ENCODE assay signal across 8 mouse cellular contexts in genomic region chrX:139610033-139610764, GRCm38 (mm10). TPM values are rescaled to one million over a fixed set of nuclear protein-coding genes. Genes with fewer than 3 reads are reported as not detected.
A peak's percentile ranks its signal among the peaks of the same experiment; 100 is the strongest.
DNase-seq lines count a peak whose midpoint lies in the region; ATAC-seq and TF ChIP-seq lines count a peak whose summit lies in the region.

No protein-coding gene starts in this region.

- in situ Hi-C loops in ES-E14 (cut with MboI; ENCODE audit: low sequenced_read_pairs in 2 of 2, unreplicated experiment in 2 of 2): no loop called here

- peak overlapping the region; percentile 43; the same call in 1 of the 2 replicates for H3K27ac ChIP-seq in ES-E14 (ENCODE audit: insufficient read depth, low read depth, low read length, poor library complexity, severe bottlenecking)
- no peak overlapping the region for H3K27ac ChIP-seq in forebrain, embryonic 14.5 days (ENCODE audit: low read depth, low read length)
- H3K27ac ChIP-seq in liver, embryonic 15.5 days (replicated peaks): peak overlapping the region; percentile 68
- no peak overlapping the region for H3K27ac ChIP-seq in neural tube, embryonic 11.5 days (ENCODE audit: low read depth, low read length)
- peak overlapping the region; percentile 27; the same call in 1 of the 2 replicates for H3K27ac ChIP-seq in stomach, embryonic 16.5 days (ENCODE audit: low read length)

- peak overlapping the region; percentile 92 for H3K9ac ChIP-seq in ES-E14 (ENCODE audit: insufficient read depth, low read depth, low read length, poor library complexity, severe bottlenecking)
- H3K9ac ChIP-seq in forebrain, embryonic 14.5 days (ENCODE audit: low read length): peak overlapping the region; percentile 58
- peak overlapping the region; percentile 61 for H3K9ac ChIP-seq in liver, embryonic 15.5 days
- H3K9ac ChIP-seq in neural tube, embryonic 11.5 days (ENCODE audit: low read length): peak overlapping the region; percentile 52; the same call in 1 of the 2 replicates
- H3K9ac ChIP-seq in stomach, embryonic 16.5 days (ENCODE audit: low read length): peak overlapping the region; percentile 71

- no peaks in the 10 kb centered on the region for H3K36me3 ChIP-seq in ES-E14 (ENCODE audit: control insufficient read depth, insufficient read depth, low read length, poor library complexity, severe bottlenecking)
- no peaks in the 10 kb centered on the region for H3K36me3 ChIP-seq in forebrain, embryonic 14.5 days (ENCODE audit: control insufficient read depth, insufficient read depth, low read length)
- no peaks in the 10 kb centered on the region for H3K36me3 ChIP-seq in liver, embryonic 15.5 days (replicated peaks)
- H3K36me3 ChIP-seq in neural tube, embryonic 11.5 days (ENCODE audit: control insufficient read depth, insufficient read depth, low read length): no peaks in the 10 kb centered on the region
- H3K36me3 ChIP-seq in stomach, embryonic 16.5 days (ENCODE audit: control insufficient read depth, insufficient read depth, low read length): no peaks in the 10 kb centered on the region

- 24% methylated on average over 44 of the region's 44 CpGs for WGBS in forebrain, embryonic 14.5 days
- 10% methylated on average over 44 of the region's 44 CpGs for WGBS in liver, embryonic 15.5 days (ENCODE audit: insufficient replicate concordance)
- 14% methylated on average over 44 of the region's 44 CpGs for WGBS in neural tube, embryonic 11.5 days
- 10% methylated on average over 44 of the region's 44 CpGs for WGBS in stomach, embryonic 16.5 days

- peak; percentile 99 for ATAC-seq in forebrain, embryonic 14.5 days
- ATAC-seq in liver, embryonic 15.5 days (ENCODE audit: insufficient read depth): peak; percentile 94
- peak; percentile 95 for ATAC-seq in neural tube, embryonic 11.5 days (ENCODE audit: insufficient read depth, low FRiP score, low TSS enrichment)
- ATAC-seq in stomach, embryonic 16.5 days (ENCODE audit: insufficient read depth, low FRiP score): peak; percentile 95

- peak overlapping the region; percentile 69 for H3K4me2 ChIP-seq in forebrain, embryonic 14.5 days (ENCODE audit: low read length)
- H3K4me2 ChIP-seq in liver, embryonic 15.5 days: peak overlapping the region; percentile 83
- peak overlapping the region; percentile 73 for H3K4me2 ChIP-seq in neural tube, embryonic 11.5 days (ENCODE audit: low read depth)
- H3K4me2 ChIP-seq in stomach, embryonic 16.5 days (ENCODE audit: low read depth, low read length): peak overlapping the region; percentile 61

- intact Hi-C loops in heart, postnatal 10 days (cut with DNase I): no loop called here

- no peaks in the 10 kb centered on the region for H3K4me1 ChIP-seq in ES-E14 (ENCODE audit: control insufficient read depth in 2 of 2, insufficient read depth in 2 of 2, low read length in 2 of 2, poor library complexity in 1 of 2)
- no peaks in the 10 kb centered on the region for H3K4me1 ChIP-seq in forebrain, embryonic 14.5 days (ENCODE audit: control insufficient read depth, insufficient read depth, low read length)
- H3K4me1 ChIP-seq in liver, embryonic 15.5 days (replicated peaks): no peaks in the 10 kb centered on the region; the same call in 1 of the 2 replicates
- no peaks in the 10 kb centered on the region for H3K4me1 ChIP-seq in neural tube, embryonic 11.5 days (ENCODE audit: control insufficient read depth, insufficient read depth, low read length)
- no peaks in the 10 kb centered on the region for H3K4me1 ChIP-seq in stomach, embryonic 16.5 days (ENCODE audit: control insufficient read depth, insufficient read depth, low read length)

- no peaks in the 10 kb centered on the region for H3K27me3 ChIP-seq in forebrain, embryonic 14.5 days (replicated peaks; ENCODE audit: control insufficient read depth, insufficient read depth, low read length)
- 0 out of 2 replicates have a peak, but pooled peaks cover 6% of the 10 kb centered on the region for H3K27me3 ChIP-seq in liver, embryonic 15.5 days
- peaks cover 13% of the 10 kb centered on the region for H3K27me3 ChIP-seq in neural tube, embryonic 11.5 days (ENCODE audit: control insufficient read depth, insufficient read depth, low read length)
- peaks cover 8% of the 10 kb centered on the region; the same call in 1 of the 2 replicates for H3K27me3 ChIP-seq in stomach, embryonic 16.5 days (ENCODE audit: control insufficient read depth, insufficient read depth, low read length)

- DNase-seq in ES-E14 (ENCODE audit: low read depth, low spot score): peak; percentile 63
- DNase-seq in cerebellum, adult 11-12 months: peak; percentile 92
- DNase-seq in forebrain, embryonic 14.5 days (ENCODE audit: low spot score): peak; percentile 83
- DNase-seq in heart, postnatal 10 days: peak; percentile 79 to 84
- peak; percentile 83 to 90 for DNase-seq in kidney, postnatal 4 days
- peak; percentile 83 for DNase-seq in neural tube, embryonic 11.5 days (ENCODE audit: low spot score)

- peak overlapping the region; percentile 67 to 86 for H3K4me3 ChIP-seq in ES-E14 (ENCODE audit: insufficient read depth in 1 of 2, low read depth in 1 of 2, low read length in 2 of 2, poor library complexity in 1 of 2, severe bottlenecking in 1 of 2)
- H3K4me3 ChIP-seq in forebrain, embryonic 14.5 days (ENCODE audit: low read depth, low read length): peak overlapping the region; percentile 50
- peak overlapping the region; percentile 67 for H3K4me3 ChIP-seq in liver, embryonic 15.5 days (replicated peaks)
- H3K4me3 ChIP-seq in neural tube, embryonic 11.5 days (ENCODE audit: low read depth, low read length): peak overlapping the region; percentile 52
- H3K4me3 ChIP-seq in stomach, embryonic 16.5 days (replicated peaks; ENCODE audit: low read length): peak overlapping the region; percentile 61

- no peaks in the 10 kb centered on the region for H3K9me3 ChIP-seq in ES-E14 (ENCODE audit: control insufficient read depth, insufficient read depth, low read depth, low read length)
- no peaks in the 10 kb centered on the region for H3K9me3 ChIP-seq in forebrain, embryonic 14.5 days (replicated peaks; ENCODE audit: control insufficient read depth, low read length)
- H3K9me3 ChIP-seq in liver, embryonic 15.5 days (replicated peaks): no peaks in the 10 kb centered on the region
- H3K9me3 ChIP-seq in neural tube, embryonic 11.5 days (ENCODE audit: control insufficient read depth, low read length): no peaks in the 10 kb centered on the region
- H3K9me3 ChIP-seq in stomach, embryonic 16.5 days (replicated peaks; ENCODE audit: control insufficient read depth, low read length): no peaks in the 10 kb centered on the region

TF ChIP-seq in ES-E14, 5 proteins besides CTCF, POLR2A, EP300 and RAD21:
- TF ChIP-seq CHD2 (IDR thresholded peaks at IDR 0.05; ENCODE audit: low read depth, low read length) (no peak), MAFK (IDR thresholded peaks at IDR 0.05; ENCODE audit: insufficient read depth, low read depth, low read length) (no peak), ZNF384 (IDR thresholded peaks at IDR 0.05; ENCODE audit: low read depth, low read length) (no peak), HCFC1 (IDR thresholded peaks at IDR 0.05; ENCODE audit: borderline replicate concordance, insufficient read depth, low read length) (no peak), ZC3H11A (IDR thresholded peaks at IDR 0.05; ENCODE audit: borderline replicate concordance, low read depth, low read length) (no peak)

RNA-seq across cellular contexts. Expression of gene Rnf128, which starts 47.1 kb away (rescaled TPM):
- 23.3 and 42.1 TPM in 2 replicates for total RNA-seq in ES-E14 (2012; rRNA removed)
- polyA plus RNA-seq in forebrain, embryonic 14.5 days (2014; fragmentation: Nextera tagmentation; extraction: Ambion mirVana): 2.5 and 2.9 TPM in 2 replicates
- 10 to 100 TPM; 58.1 to 65.6 TPM for total RNA-seq in heart, postnatal 10 days (2021)
- polyA plus RNA-seq in liver, embryonic 15.5 days (2015; fragmentation: Nextera tagmentation; extraction: Ambion mirVana): 57.4 and 65.4 TPM in 2 replicates
- 1.9 and 2.7 TPM in 2 replicates for polyA plus RNA-seq in neural tube, embryonic 11.5 days (2014; fragmentation: Nextera tagmentation; extraction: Ambion mirVana)
- polyA plus RNA-seq in stomach, embryonic 16.5 days (2015; fragmentation: Nextera tagmentation; extraction: Ambion mirVana): 45.8 and 46.0 TPM in 2 replicates

Comparison
In these comparisons a context has a peak if more than half of its experiments do, and no peak if none do; other contexts are left out.
1. H3K27ac ChIP-seq: peak in ES-E14 (single experiment), liver, embryonic 15.5 days (single experiment) and stomach, embryonic 16.5 days (single experiment); none in forebrain, embryonic 14.5 days (single experiment) and neural tube, embryonic 11.5 days (single experiment).
2. RNA of gene Rnf128, which starts 47.1 kb away (polyA plus RNA-seq): 57.4 to 65.4 TPM in liver, embryonic 15.5 days and 45.8 to 46.0 TPM in stomach, embryonic 16.5 days; 2.5 to 2.9 TPM in forebrain, embryonic 14.5 days and 1.9 to 2.7 TPM in neural tube, embryonic 11.5 days; every median in the first group is over 10 times any median in the second.
3. Peak in every context shown above with its lines, with median percentiles within 50 percentile points of each other: DNase-seq, H3K4me3 ChIP-seq, H3K9ac ChIP-seq, ATAC-seq and H3K4me2 ChIP-seq.